Mouse (Mus musculus) heart, adult 9 months (tissue): Measurements from ENCODE around the gene Olfr629.
"Not testable (repeated sequence)": the region's sequence is repeated elsewhere in the genome, so short reads cannot be mapped to it uniquely, and the experiment has no call there.

Experiments
- DNase-seq, 2 experiments: peaks; one replicate each; pipeline ENCODE4 v3.0.0; 2022; ENCODE audit warnings: low spot score in 2 of 2

Gene Olfr629

DNA sequence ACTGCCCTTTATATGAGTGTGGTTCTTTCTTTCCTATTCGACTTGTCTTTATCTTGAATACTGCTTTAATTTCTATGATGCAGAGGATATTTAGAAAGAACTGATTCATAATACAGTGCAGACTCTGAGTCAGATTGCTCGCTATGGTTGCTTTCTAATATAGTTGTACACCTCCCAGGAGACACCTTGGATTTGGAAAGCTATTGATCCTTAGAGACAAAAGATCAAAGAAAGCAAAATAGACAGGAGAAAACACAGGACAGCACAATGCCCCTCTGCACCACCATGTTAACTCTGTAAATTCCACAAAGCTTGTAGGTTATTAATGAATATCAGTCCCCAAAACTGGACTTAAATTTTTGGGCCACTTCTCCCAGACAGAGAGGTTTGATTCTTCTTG is at the start of gene Olfr629:
Olfr629 (minus strand) TSS at position 101 of the 400 bp plus-strand sequence.
- DNase-seq: no peak

GRCm38 (mm10) chr7:103792669-103793388 is 48.1 kb upstream of the Olfr629 start:
- DNase-seq: no peak

- no peak for DNase-seq
These were observed 47.0 kb upstream of the Olfr629 start, which contains the start of gene Olfr67 for GRCm38 (mm10) chr7:103791721-103792120. Gene Olfr67 (minus strand): TSS chr7:103791821.

DNA sequence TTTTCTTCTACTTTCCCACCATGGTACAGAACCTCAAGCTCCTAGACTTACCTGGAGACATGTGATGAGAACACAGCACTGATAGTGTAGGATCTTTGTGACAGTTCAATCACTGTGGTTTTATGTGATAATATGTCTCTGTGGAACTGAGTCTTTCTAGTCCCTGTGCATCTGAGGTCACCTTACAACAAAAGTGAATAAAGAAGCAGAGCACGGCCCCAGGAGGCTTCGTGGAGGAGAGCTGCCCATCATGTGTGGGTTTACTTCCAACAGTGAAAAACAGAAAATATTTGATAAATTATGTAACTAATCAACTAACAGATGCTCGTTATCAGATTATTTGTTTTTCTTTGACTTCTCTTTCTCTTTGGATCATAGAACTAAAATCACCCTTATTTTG is 34.9 kb upstream of the Olfr629 start, which contains the start of gene Olfr68:
Olfr68 (minus strand) TSS at position 101 of the 400 bp plus-strand sequence.
- no peak for DNase-seq

DNA sequence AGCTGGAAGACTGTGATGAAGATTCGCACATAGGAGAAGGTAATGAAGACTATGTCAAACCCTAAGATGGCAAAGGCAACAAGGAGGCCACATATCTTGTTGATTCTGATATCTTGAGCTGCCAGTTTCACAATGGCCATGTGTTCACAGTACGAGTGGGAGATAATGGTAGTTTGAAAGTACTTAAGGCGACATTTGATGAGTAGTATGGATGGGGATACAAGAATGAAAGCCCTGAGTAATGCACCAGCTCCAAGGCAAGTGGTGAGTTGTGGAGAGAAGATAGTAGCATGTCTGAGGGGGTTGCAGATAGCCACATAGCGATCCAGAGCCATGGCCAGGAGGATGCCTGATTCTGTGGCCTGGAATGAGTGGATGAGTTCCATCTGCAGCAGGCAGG is 32.9 kb upstream of the Olfr629 start:
- not testable (repeated sequence) for DNase-seq

DNA sequence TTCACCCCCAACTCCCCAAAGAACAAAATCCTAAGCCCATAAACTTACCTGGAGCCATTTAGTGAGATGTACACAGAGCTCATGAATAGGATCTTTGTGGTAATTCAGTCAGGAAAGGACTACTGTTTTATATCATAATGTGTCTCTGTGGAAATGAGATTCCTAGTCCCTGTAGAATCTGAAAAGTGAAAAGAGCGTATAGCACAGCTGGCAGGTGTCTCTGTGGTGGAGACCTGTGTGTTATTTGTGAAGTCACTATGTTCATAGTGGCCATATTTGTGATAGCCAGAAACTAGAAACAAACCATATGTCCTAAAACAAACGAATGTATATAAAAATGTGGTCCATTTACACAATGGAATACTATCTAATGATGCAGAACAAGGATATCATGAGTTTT is 26.8 kb upstream of the Olfr629 start, which contains the start of gene Olfr69:
Olfr69 (minus strand) TSS at position 101 of the 400 bp plus-strand sequence.
- DNase-seq: no peak

DNA sequence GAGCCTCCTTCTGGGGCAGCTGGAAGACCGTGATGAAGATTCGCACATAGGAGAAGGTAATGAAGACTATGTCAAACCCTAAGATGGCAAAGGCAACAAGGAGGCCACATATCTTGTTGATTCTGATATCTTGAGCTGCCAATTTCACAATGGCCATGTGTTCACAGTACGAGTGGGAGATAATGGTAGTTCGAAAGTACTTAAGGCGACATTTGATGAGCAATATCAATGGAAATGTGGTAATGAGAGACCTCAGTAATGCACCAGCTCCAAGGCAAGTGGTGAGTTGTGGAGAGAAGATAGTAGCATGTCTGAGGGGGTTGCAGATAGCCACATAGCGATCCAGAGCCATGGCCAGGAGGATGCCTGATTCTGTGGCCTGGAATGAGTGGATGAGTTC is 22.9 kb upstream of the Olfr629 start:
- DNase-seq: not testable (repeated sequence)

DNA sequence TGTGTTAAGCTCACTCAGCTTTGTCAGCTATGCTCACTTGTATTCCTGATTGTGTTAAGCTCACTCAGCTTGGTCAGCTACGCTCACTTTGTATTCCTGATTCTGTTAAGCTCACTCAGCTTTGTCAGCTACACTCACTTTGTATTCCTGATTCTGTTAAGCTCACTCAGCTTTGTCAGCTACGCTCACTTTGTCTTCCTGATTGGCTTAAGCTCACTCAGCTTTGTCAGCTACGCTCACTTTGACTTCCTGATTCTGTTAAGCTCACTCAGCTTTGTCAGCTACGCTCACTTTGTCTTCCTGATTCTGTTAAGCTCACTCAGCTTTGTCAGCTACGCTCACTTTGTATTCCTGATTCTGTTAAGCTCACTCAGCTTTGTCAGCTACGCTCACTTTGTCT is 17.5 kb upstream of the Olfr629 start:
- DNase-seq: not testable (repeated sequence)

- DNase-seq: no peak
These were observed 12.5 kb upstream of the Olfr629 start, which contains the start of gene Olfr630 for GRCm38 (mm10) chr7:103757233-103757632. Gene Olfr630 (minus strand): TSS chr7:103757333.

GRCm38 (mm10) chr7:103730074-103730473 is 14.7 kb downstream of the Olfr629 start, which contains the start of gene Olfr628:
Gene Olfr628 (plus strand): TSS chr7:103730374.
- DNase-seq: no peak

DNA sequence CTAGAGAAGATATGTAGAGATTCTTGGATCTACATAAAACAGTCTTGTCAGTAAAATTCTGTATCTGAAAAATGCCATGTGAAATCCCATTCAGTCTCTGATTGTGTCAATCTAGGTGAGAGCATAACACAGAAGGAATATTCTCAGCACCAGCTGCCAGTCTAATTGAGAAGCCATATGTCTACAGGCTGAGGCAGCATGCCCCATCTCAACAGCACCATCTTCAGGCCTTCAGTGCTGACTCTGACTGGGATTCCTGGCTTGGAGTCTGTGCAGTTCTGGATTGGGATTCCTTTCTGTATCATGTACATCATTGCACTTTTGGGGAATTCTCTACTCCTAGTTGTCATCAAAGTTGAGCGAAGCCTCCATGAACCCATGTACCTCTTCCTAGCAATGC is 28.3 kb downstream of the Olfr629 start:
- not testable (repeated sequence) for DNase-seq

GRCm38 (mm10) chr7:103714371-103714770 is 30.4 kb downstream of the Olfr629 start, which contains the start of gene Olfr243:
Gene Olfr243 (plus strand): TSS chr7:103714671.
- DNase-seq: no peak

DNA sequence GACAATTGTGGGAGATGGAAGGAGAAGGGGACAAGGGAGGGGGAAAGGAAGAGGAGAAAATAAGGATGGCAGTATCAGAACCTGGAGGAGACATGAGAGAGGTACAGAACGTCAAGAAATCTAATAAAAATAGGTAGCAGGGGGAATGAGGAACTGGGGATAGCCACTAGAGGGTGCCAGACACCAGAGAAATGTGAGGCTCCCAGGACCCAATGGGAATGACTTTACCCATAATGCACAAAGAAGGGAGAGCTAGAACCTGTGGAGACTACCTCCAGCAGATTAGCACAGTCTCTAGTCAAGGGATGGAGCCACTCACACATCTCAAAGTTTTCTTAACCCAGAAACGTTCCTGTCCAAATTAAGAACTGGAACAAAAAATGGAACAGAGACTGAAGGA is 32.7 kb downstream of the Olfr629 start:
- DNase-seq: no peak

DNA sequence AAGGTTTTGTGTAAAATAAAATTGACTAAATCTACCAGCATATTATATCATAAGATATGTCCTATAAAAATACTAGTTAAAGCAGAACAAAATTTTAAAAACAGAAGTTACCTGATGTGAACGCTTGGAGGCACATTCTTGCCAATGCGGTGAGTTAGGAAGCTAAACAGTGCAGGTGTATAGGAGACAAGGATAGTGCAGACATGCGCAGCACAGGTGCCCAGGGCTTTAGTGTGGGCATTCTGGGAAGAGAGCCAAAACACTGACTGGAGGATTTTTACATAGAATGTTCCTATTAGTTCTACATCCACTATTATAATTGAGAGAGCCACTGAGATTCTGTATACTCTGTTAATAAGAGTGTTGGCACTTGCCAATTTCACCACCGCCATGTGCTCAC is 45.3 kb downstream of the Olfr629 start:
- DNase-seq: no peak
